Mouse (Mus musculus) ES-Bruce4 (cell line): ENCODE results near the gene Slc25a33.

Experiments used
- CTCF ChIP-seq: IDR thresholded peaks from one replicate; pipeline ENCODE4 v1.8.1; 2011; ENCODE audit warnings: low read depth, low read length
- POLR2A ChIP-seq: IDR thresholded peaks from one replicate; pipeline ENCODE4 v1.8.1; 2011; ENCODE audit warnings: low read length; ENCODE audit not compliant: insufficient read depth

DNA sequence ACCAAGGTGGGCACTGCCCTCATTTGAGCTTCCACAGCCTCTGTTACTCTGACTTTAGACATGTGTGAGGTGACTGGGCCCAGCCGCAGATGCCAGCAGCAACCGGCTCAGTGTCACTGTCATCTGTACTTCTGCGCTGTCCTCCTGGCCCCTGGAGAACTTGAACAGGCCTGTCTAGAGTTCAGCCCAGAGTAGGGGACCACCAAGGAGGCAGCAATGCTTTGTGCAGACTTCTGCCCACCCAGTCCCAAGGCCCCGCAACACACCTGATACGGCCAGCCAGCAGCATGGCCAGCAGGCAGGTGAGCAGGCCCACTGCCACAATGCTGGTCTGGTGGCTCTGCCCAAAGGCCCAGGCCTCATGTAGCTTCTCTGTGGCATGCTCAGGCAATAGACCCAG, 46.4 kb downstream of the Slc25a33 start:
- TF ChIP-seq CTCF (no peak), POLR2A (no peak)
